Mouse (Mus musculus) monocyte, adult 5-6 weeks (primary cell): Measurements from ENCODE around the gene Ryk. TPM values are rescaled to one million over a fixed set of nuclear protein-coding genes. Genes with fewer than 3 reads are reported as not detected.

Source experiments
- ATAC-seq: fragments of 153-309, 156-312 bp; replicated peaks from 2 replicates; pipeline ENCODE4 v1.8.0; 2017; ENCODE audit warnings: mild to moderate bottlenecking; ENCODE audit not compliant: low TSS enrichment, insufficient number of reproducible peaks, severe bottlenecking, poor library complexity, low FRiP score
- total RNA-seq: library from RNA; stranded (forward); fragments of 200-1000, 200-491, 200-594 nt; gene quantifications from 3 replicates; pipeline ENCODE4 v1.2.3, GENCODE M21; 2017

The Ryk gene
- total RNA-seq, 1 experiment from 2014 or later = not detected

DNA sequence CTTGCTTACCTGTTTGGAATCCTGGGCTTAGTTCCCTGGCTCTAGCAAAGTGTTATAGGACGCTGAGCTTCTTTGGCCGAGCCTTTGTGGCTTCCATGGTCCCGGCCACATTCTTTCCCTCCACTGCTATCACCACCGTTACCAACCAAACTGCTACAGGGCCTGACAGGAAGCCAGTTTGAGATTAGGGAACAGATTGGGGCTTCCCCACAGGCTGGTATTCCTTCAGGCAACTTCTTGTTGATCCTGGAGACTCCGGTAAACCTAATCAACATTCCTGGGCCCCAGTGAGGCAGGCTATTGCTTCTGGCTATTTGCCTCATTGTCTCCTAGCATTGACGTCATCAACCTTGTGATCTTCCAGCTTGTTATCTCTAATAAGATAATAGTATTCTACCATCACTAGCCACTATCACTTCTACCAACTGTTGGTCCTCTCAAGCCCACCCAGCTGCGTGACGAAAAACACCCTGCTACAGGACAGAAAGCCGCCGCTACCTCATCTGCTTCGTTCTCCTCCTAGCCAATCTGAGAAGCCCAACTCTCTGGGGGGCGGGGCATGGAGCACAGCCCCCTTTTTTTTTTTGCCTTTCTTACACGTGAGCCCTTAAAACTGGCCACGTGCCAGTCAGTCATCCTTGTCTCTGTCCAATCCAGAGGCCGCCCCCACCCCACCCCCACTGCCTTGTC, 90.1 kb downstream of the Ryk start:
- ATAC-seq = no peak

DNA sequence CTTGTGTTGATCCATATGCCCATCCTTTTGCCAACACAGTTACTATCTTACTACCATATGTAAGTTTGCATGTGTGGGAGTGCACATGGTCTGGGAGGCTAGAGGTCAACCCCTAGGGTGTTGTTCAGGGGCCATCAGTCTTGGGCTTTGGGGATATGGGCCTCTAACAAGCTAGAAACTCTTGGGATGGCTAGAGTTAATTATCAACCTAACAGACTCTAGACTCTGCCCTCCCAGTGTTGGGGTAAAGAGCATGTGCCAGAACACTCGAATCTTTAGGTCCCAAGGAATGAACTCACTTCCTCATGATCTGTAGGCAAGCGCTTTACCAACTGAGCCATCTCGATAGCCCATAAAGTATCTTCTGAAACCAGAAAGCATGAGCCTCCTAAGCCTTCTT, 91.4 kb downstream of the Ryk start:
- ATAC-seq = no peak

DNA sequence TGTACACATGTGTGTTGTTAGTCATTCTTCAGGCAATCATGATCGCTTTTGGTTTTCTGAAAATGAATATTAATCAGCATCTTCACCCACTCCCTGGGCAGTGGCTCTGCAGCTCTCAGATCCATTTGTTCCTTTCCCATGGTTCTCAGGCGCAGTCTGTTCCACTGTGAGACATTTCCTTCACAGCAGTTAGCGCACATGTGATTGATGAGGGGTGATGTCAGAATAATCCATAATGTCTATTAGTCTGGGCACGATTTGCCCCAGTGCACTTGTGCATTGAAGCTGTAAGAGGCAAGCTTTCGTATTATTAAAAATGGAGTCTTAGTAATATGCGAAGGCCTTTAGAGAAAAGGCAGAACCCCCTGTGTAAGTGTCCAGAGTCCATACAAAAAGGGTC, 95.1 kb downstream of the Ryk start:
- no peak for ATAC-seq

DNA sequence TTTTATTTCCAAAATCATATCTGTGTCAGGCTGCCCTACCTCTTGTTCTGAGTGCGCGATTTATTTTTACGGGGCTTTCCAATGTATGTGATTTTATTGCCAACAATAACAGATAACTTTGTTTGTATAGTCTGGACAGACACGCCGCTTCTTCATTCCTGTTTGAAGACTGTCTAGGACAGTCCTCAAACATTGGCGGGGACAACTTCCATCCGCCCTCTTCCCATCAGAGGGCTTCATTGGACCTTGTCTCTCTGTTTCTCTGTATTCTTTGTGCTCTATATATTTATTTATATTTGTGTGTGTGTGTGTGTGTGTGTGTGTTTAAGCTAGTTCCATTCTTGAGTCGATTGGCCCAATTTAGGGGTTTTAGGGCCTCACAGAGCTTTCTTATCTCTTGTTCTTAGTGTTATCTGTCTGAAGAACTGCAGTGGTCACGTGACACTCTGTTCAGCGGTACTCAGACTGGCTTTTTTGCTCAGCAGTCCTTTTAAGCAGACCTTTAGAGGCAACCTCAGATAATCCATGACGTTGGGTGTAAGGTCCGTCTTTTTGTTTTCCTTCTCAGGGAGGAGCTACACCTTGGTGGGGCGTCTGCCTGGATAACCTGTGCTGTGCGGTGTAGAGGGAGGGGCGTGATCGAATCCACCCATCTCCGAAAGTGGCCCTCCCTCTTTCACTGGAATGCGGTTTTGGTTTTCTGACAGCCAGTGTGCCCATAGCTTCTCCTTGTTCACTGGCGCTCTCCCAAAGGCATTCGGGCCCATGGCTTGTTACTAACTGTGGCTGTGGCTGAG, 99.4 kb downstream of the Ryk start:
- no peak for ATAC-seq

DNA sequence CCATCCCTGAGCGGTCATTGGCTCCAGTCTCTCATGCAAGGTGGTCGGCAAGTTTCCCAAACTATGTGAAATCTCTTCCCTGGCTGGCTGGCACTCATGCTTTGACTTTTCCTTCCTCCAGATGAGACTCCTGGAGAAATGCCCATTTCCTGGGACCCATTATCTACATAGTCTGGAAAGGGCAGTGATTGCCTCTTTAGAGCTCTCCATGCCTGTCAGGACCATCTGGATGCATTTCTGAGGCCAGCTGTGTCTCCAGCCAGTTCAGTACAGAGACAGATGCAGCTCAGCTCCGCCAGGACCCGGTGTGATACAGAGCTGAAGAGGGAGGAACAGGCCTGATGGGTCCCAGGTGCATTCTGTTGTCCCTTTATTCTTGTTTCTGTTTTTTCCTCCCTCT, 107.5 kb downstream of the Ryk start:
- ATAC-seq = no peak

DNA sequence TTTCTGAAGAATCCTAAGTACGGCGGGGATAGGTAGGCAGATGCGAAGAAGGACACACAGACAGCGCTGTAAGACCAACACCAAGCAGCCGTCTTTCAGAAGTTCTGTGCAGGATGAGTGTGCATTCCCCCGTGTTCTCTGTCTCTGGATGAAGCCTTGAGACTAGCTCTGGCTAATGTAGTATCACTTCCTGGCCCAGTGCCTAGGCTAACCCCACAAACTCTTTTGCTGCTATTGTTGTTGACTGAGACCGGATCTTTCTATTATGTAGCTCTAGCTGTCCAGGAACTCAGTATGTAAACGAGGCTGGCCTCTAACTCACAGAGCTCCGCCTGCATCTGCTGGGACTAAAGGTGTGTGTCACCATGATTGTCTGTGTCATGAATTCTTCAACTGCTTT, 110.2 kb downstream of the Ryk start:
- no peak for ATAC-seq

DNA sequence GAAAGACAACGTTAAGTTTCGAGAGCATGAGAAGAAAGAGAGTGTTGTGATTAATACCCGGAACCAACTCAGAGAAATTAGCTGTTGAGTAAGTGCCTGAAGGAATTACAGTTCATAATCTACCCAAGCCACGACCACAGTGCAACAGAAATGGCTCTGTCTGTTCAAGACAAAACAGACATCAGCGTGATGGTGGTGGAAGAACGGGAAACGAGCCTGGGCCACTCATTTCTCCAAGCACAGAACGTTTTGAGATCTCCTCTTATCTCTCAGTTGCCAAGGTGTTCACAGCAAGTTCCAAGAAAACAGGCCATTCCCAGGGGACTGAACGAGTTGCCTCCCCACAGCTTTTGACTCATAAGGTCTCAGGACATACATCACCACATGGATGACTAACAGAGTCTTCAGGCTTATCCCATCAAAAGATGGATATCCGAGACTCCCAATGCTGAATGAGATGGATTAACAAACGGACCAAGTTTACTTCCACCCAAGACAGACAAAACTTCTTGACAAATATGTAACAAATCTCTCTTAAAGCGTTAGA, 111.8 kb downstream of the Ryk start:
- no peak for ATAC-seq

DNA sequence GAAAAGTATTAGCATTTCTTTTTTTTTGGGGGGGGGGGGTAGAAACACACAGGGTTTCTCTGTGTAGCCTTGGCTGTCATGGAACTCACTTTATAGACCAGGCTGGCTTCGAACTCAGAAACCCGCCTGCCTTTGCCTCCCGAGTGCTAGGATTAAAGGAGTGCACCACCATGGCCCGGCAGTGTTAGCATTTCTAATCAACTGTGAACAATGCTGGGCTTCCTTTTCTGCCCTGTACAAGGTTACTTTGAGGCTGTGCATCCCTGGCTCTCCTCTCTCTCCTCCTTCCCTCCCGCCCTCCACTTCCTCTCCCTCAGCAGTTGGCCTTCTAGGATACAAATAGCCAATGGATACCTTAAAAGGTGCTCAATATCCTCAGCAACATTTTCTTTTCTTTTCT, 114.0 kb downstream of the Ryk start:
- no peak for ATAC-seq

DNA sequence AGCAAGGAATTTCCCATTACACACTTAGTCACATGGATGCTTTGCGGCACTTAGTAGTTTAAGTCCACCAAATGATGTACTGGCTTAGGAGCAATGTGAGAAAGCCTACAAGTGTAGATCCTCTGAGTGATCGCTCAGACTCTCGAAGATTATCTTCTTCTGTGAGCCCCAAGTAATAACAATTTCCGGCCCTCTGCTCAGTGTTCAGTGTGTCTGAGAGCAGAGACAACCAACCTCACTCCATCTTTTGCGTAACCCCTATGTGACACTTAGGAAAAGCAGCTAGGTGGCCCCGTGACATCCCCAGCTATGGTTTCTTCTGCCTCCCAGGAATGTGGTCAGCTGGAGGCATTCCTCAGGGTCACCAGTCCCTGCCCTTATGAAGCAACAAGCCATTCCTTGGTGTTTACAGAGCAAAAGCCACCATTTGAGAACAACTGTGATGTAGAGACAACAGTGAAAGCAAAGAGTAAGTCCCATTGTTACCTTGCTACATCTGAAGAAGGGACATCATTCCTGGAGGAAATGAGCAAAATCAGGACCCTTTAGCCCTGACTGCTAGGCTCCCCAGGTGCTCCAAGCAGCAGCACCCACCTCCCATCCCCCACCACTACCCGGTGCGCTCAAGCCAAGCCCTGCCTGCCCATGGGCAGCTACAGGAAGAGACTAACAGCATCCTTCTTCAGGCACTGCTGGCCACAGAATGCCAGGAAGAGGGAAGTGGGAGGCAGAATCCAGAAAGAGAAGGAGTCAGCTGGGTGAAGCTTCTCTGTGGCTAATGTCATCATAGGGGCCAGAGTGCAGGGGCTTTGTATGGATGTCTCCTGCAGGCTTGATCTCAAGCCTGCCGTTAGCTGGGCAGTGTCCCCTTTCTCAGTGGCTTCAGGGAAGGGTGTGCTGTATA, 116.6 kb downstream of the Ryk start:
- no peak for ATAC-seq

DNA sequence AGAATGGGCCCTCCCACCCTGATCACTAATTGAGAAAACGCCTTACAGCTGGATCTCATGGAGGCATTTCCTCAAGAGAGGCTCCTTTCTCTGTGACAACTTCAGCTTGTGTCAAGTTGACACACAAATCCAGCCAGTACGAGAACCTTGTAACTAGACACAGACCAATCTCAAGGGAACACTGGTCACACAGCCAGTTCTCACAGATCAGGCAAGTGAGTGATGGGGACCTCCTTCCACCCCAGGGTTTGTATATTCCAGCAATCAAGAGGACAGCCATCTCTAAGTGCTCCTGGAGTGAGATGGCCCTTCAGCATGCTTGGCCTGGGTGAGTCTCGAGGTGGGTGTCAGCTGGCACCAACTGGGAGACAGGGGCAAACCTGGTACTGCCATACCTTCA, 121.1 kb downstream of the Ryk start:
- ATAC-seq = no peak

Other genes with a start within 250 kb of the Ryk start
- 61.1 to 104 TPM (median 69.2 TPM) in 3 replicates for gene Anapc13, start 208.6 kb upstream of the Ryk start, total RNA-seq
- gene Cep63, start 208.4 kb upstream of the Ryk start, total RNA-seq = 38.0 to 39.8 TPM (median 38.2 TPM) in 3 replicates
- gene Amotl2, start 118.2 kb upstream of the Ryk start, total RNA-seq = 1.9 TPM in 1 of 3 replicates, not detected in the others
- gene Slco2a1, start 153.8 kb downstream of the Ryk start, total RNA-seq = not detected in 3 replicates